Mouse (Mus musculus) layer of hippocampus, adult 18-20 months (tissue): ENCODE results near the gene Ttc5. TPM values are rescaled to one million over a fixed set of nuclear protein-coding genes. Genes with fewer than 3 reads are reported as not detected.
"Not testable (repeated sequence)": the region's sequence is repeated elsewhere in the genome, so short reads cannot be mapped to it uniquely, and the experiment has no call there.

Experiments used
- DNase-seq, 2 experiments: peaks; one replicate each; pipeline ENCODE4 v3.0.0; 2022; ENCODE audit warnings: low spot score in 2 of 2
- long read RNA-seq: library from polyadenylated mRNA; stranded (forward); transcript quantifications from one replicate; pipeline ENCODE4 v2.0.0, GENCODE M21; 2021
- total RNA-seq, 2 experiments: library from RNA; stranded (reverse); gene quantifications; 2 replicates each; pipeline ENCODE4 v1.2.3; 2021

Ttc5 gene
- total RNA-seq, result 10 to 100 TPM; 58.9 to 62.2 TPM
- long read RNA-seq, transcript Ttc5-201 (10 exons, 1,842 nt), result major isoform, 71 of 99 reads
- long read RNA-seq, transcript Ttc5-202 (4 exons, 2,366 nt), result minor isoform, 10 of 99 reads
- long read RNA-seq, partial matches to known transcripts, result 6 of 99 reads
- long read RNA-seq, other reads (novel, unspliced or antisense), result 11 of 99 reads

DNA sequence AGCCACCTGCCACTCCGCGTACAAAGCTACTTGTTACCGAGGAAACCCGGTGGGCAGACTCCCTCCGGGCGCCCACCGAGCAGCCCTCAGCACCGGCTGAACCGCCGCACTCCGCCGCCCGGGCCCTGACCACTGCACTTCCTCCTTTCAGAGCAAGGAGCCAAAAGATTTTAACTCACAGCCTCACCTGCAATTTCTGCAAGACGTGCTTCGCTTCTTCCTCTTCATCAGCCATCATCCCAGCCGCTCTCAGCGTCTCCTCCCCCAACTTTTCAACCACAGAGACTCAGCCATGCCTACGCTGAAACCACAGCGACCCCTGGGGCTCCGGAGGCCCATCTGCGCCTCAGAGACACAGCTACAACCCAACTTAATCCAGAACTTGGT, at the start of gene Ttc5:
Gene Ttc5 (minus strand): TSS at position 269 of the 387 bp plus-strand sequence.
- DNase-seq, result peak; percentile 83 to 95

- DNase-seq, result no peak
These were observed 49.1 kb upstream of the Ttc5 start for GRCm38 (mm10) chr14:50834435-50834834.

GRCm38 (mm10) chr14:50833964-50834363, 48.6 kb upstream of the Ttc5 start:
- DNase-seq, result no peak

GRCm38 (mm10) chr14:50829878-50830277, 44.6 kb upstream of the Ttc5 start:
- no peak for DNase-seq

GRCm38 (mm10) chr14:50826579-50826978, 41.3 kb upstream of the Ttc5 start:
- DNase-seq, result peak in 1 of 2 experiments; percentile 14

DNA sequence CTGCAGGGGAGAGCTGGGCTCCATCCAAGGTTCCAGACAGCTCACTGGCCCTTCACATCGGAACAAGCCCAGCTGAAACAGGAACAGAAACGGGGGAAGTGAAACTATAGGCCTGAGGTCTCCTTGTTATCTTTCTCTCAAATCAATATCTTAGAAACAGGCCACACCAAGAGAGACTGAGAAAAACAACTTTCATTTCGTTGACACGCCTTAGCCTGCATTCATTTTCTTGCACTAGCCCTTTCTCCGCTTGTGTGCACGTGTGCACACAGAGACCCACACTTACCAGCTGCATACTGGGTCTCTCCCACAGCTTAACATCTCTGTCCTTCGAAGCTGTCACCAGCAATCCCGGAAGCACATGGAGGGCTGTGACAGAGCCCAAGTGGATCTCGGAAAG, 38.9 kb upstream of the Ttc5 start:
- DNase-seq, result no peak

- no peak for DNase-seq
These were observed 37.9 kb upstream of the Ttc5 start for GRCm38 (mm10) chr14:50823240-50823639.

- no peak for DNase-seq
These were observed 27.7 kb upstream of the Ttc5 start for GRCm38 (mm10) chr14:50813060-50813459.

DNA sequence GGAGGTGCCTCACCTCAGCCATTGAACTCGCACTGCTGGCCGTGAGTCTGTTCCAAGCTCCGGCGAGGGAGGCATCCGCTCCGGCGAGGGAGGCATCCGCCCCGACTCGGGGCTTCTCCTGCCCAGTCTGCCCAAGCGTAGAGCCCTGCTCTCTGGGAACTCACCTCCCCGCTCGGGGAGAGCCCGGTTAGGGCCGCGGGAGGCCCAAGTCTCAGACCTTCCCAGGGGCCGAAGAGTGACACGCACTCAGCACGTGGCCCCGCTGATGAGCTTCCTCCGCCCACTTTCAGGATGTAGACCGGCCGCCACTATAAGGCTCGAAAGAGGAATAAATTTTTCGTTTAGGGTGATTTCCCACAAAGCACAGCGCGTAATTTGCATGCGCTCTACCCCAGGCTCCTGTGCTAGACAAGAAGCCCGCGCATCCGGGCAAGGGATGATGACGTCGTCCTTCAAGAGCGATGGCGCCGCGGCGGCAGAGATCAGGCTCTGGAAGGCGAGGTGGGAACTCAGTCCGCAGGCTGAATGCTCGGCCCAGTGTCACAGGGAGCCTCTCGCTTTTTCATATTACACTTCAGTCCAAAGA, 22.3 kb upstream of the Ttc5 start, which contains the start of the genes Ccnb1ip1 and Parp2:
Gene Ccnb1ip1 (minus strand): TSS at position 246 of the 586 bp plus-strand sequence.
Gene Parp2 (plus strand): TSS at position 355 of the 586 bp plus-strand sequence.
- peak; percentile 96 to 99 for DNase-seq

DNA sequence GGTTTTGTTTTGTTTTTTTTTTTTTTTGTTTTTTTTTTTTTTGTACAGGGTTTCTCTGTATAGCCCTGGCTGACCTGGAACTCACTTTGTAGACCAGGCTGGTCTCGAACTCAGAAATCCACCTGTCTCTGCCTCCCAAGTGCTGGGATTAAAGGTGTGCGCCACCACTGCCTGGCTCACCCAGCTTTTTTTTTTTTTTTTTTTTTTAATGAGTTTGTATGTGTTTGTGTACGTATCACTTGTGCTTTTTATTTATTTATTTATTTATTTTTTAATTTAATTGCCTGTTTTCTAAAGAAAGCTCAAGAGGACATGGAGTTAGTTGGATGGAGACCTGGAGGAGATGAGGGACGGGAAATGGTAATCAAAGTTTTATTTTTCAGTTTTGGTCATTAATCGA, 21.1 kb upstream of the Ttc5 start:
- DNase-seq, result not testable (repeated sequence)

- DNase-seq, result no peak
These were observed 19.4 kb upstream of the Ttc5 start for GRCm38 (mm10) chr14:50804683-50805082.

GRCm38 (mm10) chr14:50802843-50803562, 17.7 kb upstream of the Ttc5 start:
- peak in 1 of 2 experiments; percentile 15 for DNase-seq

- no peak for DNase-seq
These were observed 17.1 kb upstream of the Ttc5 start for GRCm38 (mm10) chr14:50802441-50802840.

DNA sequence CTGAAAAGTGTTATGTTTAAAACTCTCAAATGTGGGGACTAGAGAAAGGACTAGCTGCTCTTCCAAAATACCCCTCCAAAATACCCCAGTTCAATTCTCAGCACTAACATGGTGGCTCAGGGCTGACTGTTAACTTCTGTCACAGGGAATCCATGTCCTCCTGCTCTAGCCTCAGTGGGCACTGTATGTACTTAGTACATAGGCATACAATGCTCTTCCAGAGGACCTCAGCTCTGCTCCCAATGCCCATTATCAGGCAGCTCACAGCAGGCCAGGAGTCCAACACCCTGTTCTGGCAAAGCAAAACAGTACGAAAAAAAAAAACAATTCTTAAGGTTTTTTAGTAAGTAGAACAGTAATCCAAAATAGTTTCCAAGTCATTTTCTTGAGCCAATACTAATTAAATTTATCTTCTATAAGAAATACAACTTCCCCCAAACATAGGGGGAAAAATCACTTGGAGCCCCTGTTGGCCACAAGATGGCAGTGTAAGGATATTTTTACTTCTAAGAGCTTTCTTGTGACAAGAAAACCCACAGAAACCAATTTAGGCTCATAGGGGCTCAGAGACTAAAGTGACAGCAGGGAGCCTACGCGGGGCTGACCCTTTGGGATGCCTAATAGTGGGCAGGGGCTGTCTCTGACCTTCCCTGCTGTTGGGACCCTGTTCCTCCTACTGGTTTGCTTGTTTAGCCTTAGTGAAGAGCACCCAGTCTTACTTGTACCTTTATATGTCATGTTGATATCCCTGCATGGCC, 14.4 kb upstream of the Ttc5 start:
- DNase-seq, result peak; percentile 7 to 70

- no peak for DNase-seq
These were observed 13.2 kb upstream of the Ttc5 start for GRCm38 (mm10) chr14:50798512-50798911.

- no peak for DNase-seq
These were observed 11.1 kb upstream of the Ttc5 start for GRCm38 (mm10) chr14:50796464-50796863.

- DNase-seq, result no peak
These were observed 10.6 kb upstream of the Ttc5 start for GRCm38 (mm10) chr14:50795965-50796364.

DNA sequence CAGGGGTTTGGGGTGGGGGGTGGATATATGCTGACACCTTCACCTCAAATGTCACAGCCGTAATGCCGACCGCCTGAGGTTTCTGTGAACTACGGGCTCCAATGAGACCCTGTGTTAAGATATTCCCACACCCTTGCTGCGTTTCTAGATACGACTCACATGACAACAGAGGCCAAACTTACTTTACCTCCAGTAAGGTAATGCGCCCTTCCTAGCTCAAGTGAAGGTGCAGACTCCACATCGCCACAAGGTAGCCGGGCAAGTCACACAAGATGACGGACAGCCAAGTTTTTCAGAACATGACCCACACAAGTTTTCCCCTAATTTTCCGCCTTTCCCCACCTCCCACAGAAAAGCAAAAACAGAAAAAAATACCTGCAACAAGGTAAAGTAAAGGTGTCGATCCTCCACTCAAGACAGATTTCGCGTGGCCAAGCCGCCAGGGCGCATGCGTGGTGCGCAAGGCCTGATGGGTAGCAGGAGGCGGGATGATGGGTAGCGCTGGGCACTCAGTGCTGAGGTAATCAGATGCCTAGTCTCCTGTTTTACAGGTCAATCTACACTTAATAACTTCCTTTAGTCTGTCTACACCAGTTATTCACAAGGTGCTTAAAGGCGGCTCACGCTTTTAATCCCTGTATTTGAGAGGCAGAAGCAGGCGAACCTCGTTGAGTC, 10.1 kb upstream of the Ttc5 start:
- DNase-seq, result no peak

DNA sequence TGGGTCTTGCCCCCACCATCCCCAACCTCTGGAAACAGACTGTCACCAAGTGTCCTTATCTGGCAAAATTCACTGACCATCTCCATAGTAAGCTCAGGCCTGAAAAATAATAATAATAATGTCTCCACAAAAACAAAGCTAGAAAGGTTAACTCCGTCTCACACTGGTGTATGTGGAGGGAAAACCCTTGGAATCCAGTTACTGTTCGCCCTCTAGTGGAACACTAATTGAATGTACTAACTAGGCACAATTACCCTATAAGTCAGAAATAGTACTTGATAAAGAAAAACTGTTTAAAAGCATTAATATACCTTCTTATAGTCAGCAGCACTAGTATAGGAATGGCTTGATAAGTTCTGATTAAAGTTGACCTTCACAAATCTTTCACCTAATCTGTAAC, 2.8 kb upstream of the Ttc5 start:
- DNase-seq, result no peak

DNA sequence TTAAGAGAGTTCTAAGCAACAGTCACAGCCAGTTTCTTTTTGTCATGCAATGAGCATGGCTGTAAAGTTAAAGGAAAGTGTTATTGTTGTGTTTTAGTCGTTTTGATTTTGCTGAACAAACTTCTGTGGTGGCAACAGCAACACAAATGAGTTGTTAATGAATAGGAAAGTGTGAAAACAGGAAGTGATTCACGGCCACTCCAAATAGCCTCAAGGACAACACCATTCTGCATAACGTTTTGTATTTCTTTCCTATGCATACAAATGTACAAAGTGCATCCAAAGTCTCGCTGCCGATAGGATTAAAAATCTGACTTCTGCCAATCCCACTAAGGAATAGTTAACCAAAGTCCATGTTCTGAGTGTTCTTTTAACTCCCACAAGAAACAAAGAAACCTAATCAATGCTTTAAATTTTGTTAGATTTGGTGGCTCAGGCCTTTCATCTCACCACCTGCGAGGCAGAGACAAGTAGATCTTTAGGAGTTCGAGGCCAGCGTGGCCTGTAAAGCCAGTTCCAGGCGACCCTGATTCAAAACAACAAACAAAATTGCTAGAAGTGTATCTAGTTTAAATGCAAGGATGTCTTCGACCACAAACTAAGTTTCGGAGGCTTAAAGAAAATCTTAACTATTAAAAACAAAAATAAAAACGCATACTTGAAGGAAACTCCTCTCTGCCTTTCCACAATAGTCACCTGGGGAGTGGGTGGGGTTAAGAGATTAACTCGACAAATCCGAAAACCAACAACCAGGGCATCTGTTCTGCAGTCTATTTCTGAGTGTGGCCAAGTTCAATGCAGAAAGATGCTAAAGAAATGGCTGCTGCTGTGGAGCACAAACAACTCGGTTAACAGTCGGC, 698 bp downstream of the Ttc5 start:
- no peak for DNase-seq
